Mouse (Mus musculus) WW6 (cell line): ENCODE results near the gene Pcnx2.

Experiments used
- DNase-seq: peaks from one replicate; pipeline ENCODE4 v3.0.0-alpha.2; 2013; ENCODE audit warnings: low read depth, low spot score

Pcnx2 gene

DNA sequence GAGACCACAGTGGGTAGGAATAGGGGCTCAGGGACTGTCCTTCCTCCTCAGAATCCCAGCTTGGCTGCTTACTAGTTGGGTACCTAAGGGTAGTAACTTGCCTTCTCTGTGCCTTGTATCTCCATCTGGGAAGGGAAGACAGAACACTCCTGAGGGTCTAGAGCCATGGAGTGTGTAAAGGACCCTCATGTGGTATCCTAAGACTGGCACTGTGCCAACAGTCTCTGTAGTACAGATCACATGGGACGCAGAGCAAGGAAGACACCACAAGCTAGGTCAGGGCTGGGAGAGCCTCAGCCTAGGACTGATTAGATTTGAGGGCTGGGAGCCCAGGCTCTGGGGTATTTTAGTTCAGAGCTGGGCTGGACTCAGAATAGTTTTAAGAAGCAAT lies 141.0 kb downstream of the Pcnx2 start:
- DNase-seq: no peak

DNA sequence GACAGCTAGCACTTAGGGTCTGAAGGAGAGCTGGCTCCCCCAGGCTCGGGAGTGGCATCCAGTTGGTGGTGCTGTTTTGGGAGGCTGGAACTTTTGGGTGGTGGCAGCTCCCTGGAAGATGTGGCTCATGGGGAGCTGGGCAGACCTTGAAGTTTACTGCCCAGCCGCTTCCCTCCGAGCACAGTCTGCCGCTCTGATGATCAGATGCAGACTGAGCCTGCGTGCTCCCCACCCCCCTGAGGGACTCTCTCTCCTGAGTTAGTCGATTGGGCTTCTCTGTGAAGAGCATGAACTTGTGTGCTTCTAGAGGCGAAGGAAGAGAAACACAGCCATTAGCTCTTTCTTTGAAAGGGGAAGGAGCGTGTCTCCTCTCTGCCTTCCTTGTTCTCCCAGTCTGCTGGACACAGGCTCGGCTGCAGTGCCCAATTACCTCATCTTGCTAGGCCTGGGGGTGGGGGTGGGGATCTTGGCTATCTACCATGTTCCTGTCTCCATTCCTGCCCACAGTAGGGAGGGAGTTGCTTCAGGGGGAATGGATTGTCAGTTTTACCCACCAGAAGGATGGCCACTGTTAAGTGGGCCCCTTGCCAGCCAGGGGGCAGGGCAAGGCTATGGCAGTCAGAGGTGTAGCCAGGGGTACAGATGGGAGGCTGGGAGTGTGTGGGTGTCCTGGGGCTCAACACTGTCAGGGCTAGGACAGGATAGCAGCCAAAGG lies 141.6 kb downstream of the Pcnx2 start:
- DNase-seq: no peak

- no peak for DNase-seq
Measured at GRCm38 (mm10) chr8:125755896-125756295, 142.2 kb downstream of the Pcnx2 start.

- no peak for DNase-seq
Measured at GRCm38 (mm10) chr8:125750846-125751245, 147.3 kb downstream of the Pcnx2 start.

- DNase-seq: no peak
Measured at GRCm38 (mm10) chr8:125747390-125747789, 150.7 kb downstream of the Pcnx2 start.

DNA sequence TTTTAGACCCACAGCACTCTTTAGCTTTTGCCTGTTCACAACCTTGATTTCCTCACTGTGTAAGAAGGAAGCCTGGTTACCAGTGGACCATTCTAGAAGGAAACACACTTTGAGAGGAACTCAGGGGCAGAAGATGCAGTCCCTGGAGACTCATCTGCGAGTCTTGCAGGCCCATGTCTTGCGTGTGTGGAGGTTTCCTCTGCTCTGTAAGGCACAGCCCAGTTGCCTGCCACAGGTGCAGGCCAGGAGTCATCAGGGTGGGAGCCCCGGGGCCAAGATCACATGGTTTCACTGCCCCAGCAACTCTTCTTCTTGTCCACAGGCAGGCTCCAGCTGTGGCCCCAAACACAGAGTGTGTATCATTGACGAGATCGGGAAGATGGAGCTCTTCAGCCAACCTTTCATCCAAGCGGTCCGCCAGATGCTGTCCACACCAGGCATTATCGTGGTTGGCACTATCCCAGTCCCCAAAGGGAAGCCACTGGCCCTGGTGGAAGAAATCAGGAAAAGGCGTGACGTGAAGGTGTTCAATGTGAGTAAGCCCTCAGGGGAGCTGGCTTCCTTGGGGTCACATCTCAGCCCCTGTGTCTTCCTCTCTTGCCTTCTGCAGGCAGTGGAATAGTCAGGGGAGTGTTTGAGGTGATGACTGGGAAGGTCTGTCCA lies 153.1 kb downstream of the Pcnx2 start:
- no peak for DNase-seq

- DNase-seq: no peak
Measured at GRCm38 (mm10) chr8:125742406-125742805, 155.7 kb downstream of the Pcnx2 start.

GRCm38 (mm10) chr8:125741855-125742254 lies 156.3 kb downstream of the Pcnx2 start:
- DNase-seq: no peak

DNA sequence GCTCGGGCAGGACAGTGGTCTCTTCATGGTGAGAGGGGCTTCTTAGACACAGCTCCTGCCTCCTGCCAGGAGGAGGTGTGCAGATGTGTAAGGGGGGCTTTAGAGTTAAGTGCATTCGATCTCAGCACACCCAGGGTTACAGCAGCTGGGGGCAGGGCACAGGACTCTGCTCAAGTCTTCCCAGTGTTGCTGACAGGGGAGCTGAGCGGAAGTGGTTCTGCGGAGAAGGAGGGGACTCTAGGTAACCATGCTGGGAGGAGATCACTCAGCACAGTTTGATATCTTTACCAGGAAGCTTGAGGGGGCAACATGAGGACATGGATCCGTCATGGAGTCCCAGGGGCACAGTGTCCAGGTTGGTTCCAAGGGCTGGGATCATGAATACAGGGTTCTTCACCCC lies 156.7 kb downstream of the Pcnx2 start:
- no peak for DNase-seq

DNA sequence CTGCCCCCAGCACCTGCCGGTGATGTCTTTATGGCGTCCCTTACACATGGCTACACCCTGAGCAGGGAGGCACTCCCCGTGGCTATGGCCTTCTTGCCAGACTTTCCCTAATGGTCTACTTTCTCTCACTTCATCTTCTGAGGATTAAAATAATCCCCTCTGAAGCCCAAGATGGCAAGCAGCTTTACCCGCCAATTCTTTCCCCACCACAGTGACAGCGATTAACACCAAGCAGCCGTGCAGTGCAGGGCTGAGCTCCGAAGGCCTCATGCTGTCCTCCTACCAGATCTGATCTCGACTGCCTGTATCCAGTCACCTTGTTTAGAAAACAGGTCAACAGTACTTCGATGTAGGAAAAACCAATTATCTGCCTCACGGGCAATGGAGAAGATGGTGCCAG lies 157.5 kb downstream of the Pcnx2 start:
- no peak for DNase-seq

GRCm38 (mm10) chr8:125738956-125739355 lies 159.2 kb downstream of the Pcnx2 start:
- DNase-seq: no peak

DNA sequence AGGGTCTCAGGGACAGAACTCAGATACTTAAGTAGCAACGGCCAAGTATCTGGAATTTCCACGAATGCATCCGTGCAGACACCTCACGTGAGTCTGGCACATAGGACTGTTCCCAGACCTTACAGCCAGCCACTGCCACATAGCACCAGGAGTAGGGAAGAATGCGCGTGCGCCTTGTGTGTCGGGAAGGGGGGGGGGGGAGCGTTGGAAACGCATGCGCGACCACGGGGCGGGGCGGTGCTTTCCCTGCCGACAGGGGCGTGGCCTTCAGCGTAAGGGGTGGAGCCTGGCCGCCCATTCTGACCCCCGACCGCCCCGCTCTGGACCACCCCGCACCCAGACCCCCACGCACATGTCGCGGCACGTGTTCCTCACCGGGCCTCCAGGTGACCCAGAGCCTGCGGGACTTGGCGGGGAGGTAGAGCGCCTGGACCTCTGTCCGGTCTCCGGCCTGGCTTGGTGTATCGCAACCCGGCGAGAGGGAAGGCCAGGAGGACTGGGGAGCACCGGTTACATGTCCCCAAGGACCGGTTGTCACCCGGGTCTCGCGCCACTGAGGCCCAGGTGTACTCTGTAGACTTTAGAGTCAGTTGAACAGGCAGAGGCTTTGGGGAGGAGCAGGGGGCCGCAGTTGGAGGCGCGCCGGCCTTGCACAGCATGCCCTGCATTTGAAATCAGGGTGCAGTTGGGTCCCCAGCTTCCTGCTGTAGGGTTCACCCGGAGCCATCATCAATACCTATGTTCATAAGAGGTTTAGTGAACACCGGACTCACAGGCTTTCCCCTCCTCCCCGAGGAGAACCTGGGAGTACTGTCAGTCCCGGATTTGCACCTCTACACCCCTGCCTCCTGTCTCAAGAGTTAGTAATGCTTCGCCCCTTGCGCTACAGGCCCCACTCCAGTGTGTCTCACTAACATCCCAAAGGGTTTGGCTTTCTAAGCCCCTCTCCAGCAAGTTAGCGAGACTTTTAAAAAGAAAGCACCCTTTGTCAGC lies 163.9 kb downstream of the Pcnx2 start:
- DNase-seq: peak; percentile 73

DNA sequence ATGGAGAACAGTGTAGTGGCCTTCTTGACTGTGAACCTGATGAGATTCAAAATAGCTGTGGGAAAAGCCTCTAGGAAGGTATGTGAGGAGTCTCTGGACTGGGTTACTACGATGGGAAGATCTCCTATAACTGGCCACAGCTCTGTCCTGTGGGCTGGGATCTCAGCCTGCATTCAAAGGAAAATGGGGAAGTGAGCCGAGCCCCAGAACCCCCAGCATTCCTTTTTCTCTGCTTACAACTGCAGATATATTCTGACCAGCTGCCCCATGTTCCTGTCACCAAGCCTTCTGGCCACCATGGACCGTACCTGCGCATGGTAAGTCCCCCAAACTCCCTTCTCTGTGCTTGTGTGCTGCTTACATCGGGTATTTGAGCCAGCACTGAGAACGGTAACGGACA lies 168.4 kb downstream of the Pcnx2 start, which contains the start of gene Ntpcr:
Gene Ntpcr, plus strand, starts transcription at position 218 of the 400 bp plus-strand sequence.
- no peak for DNase-seq

DNA sequence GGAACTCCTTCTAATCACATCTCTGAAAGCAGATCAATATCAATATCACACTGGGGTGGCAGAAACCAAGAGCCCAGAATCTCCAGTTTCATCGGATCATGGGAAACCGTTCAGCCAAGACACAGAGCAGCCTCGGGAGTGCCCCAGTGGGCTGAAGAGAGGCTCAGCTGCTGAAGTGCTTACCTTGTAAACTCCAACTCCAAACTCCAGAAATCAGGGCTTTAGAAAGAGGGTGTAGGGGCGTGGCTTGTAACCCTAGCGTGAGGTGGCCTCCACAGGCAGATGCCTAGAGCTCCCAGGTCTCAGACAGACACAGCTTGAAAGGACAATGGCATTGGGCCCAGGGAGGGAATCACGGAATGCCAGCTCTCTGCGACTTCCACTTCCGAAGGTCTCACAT lies 170.3 kb downstream of the Pcnx2 start:
- no peak for DNase-seq

DNA sequence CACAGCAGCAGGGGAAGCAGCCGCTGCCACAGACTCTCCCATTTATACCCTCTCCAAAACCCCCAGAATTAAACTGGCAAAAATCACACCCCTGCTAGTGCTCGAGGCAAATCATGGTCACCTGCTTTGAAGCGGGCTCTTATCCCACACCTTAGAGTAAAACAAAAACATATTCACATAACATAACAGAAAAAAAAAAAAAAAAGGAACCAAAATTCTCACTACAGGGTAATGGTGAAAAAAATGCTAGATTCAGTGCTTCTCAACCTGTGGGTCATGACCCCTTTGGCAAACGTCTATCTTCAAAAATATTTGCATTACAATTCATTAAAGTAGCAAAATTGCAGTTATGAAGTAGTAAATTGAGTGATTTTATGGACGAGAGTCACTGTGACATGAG lies 171.1 kb downstream of the Pcnx2 start:
- no peak for DNase-seq

GRCm38 (mm10) chr8:125726143-125726542 lies 172.0 kb downstream of the Pcnx2 start:
- no peak for DNase-seq

- no peak for DNase-seq
Measured at GRCm38 (mm10) chr8:125725037-125725820, 172.9 kb downstream of the Pcnx2 start.

GRCm38 (mm10) chr8:125723437-125723836 lies 174.7 kb downstream of the Pcnx2 start:
- no peak for DNase-seq

- DNase-seq: no peak
Measured at GRCm38 (mm10) chr8:125722675-125723074, 175.4 kb downstream of the Pcnx2 start.

DNA sequence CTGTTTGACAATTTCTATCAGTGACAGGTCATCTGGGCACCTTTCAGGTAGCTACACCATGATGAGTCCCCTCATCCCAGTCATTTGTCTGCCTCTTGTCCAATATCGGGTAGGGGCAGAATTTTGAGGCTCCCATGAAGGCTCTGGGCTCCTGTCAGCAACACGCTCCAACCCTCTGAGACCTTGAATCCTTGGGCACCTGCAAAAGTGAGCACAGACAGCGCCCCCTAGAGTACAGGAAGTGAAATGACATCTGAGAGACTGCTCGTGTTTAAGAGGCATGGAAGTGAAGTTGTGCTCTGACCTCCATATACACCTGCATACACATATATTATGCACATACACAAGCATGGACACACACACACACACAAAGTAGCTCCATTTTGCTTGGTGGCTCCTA lies 179.2 kb downstream of the Pcnx2 start:
- no peak for DNase-seq

DNA sequence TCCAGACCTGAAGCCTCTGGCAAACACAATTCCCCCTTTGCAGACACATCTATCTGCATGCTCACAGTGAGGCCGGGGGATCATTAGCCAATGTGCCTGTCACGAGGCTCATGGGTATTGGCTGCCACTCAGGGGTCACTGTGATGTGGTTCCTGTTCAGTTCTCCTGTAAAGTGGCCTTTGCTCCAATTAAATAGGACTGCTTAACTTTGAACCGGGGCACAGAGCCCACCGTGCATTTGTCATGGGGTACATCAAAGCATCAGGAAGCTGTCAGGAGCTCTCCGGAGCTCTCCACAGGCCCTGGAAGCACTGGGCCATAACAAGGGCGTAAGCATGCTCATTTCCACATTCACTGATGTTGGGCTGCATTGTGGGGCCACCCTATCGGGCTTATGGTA lies 181.5 kb downstream of the Pcnx2 start:
- no peak for DNase-seq
